Comparison of ENCODE assay signal across 27 mouse cellular contexts in the genomic region with DNA sequence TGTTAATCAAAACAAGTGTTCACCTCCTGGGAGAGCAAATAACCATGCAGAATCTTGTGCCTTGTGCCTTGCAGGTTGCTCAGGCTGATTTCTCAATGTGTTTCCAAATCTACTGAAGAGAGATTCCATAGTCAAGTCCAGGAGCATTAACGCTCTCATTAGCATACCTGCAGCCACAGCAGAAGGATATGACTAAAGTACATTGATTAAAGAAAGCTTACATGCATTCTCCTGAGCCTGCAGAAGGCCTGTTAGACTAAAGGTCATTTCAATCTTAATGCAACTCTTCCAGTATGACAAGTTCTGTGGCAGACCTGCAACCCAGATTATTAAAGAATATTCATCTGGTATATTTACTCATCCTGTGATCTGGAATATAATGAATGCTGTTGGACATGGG.
"Had no signal": no experiment of that assay in that cellular context is flagged by ENCODE, and none has a peak within 500 bp of the region (broad histone marks: within the 10 kb centered on the region; RNA-seq: fewer than 3 reads in every experiment).

No protein-coding gene starts in this region.

- H3K27me3 ChIP-seq: heart, embryonic 13.5 days; heart, embryonic 15.5 days; hindbrain, embryonic 12.5 days; kidney, embryonic 15.5 days; limb, embryonic 12.5 days; liver, embryonic 13.5 days had no signal

- H3K27ac ChIP-seq: gastrocnemius, adult 2 months; heart, adult 2 months; heart, embryonic 13.5 days; heart, embryonic 15.5 days; hindbrain, embryonic 10.5 days; hindbrain, embryonic 12.5 days; hindbrain, embryonic 14.5 days; kidney, embryonic 15.5 days; kidney, postnatal 0 days; left cerebral cortex, adult 2 months; limb, embryonic 10.5 days; limb, embryonic 12.5 days; liver, embryonic 13.5 days had no signal

- H3K4me1 ChIP-seq: hindbrain, embryonic 10.5 days; hindbrain, embryonic 12.5 days; liver, embryonic 13.5 days had no signal

- H3K9ac ChIP-seq: forebrain, postnatal 0 days; heart, embryonic 13.5 days; heart, embryonic 15.5 days; hindbrain, embryonic 12.5 days; hindbrain, embryonic 14.5 days; kidney, embryonic 15.5 days; limb, embryonic 12.5 days; liver, embryonic 13.5 days had no signal

- H3K9me3 ChIP-seq: heart, embryonic 13.5 days; heart, embryonic 15.5 days; hindbrain, embryonic 10.5 days; hindbrain, embryonic 12.5 days; kidney, embryonic 15.5 days; limb, embryonic 10.5 days; limb, embryonic 12.5 days; liver, embryonic 13.5 days had no signal

- H3K4me2 ChIP-seq: heart, embryonic 11.5 days; heart, embryonic 13.5 days; heart, embryonic 15.5 days; hindbrain, embryonic 12.5 days; hindbrain, embryonic 14.5 days; kidney, embryonic 15.5 days; limb, embryonic 12.5 days; liver, embryonic 11.5 days; liver, embryonic 13.5 days had no signal

- H3K4me3 ChIP-seq: gastrocnemius, adult 2 months; heart, adult 2 months; heart, embryonic 13.5 days; heart, embryonic 15.5 days; hindbrain, embryonic 10.5 days; hindbrain, embryonic 12.5 days; kidney, embryonic 15.5 days; left cerebral cortex, adult 2 months; limb, embryonic 10.5 days; limb, embryonic 12.5 days; liver, embryonic 13.5 days had no signal

- H3K36me3 ChIP-seq: heart, embryonic 15.5 days; hindbrain, embryonic 10.5 days; hindbrain, embryonic 12.5 days; kidney, embryonic 15.5 days; limb, embryonic 10.5 days; limb, embryonic 12.5 days; liver, embryonic 13.5 days had no signal

- ATAC-seq: forebrain, postnatal 0 days; hindbrain, embryonic 16.5 days; inflammation-experienced regulatory T-cells, adult 6 months had no signal

- DNase-seq: forebrain, postnatal 0 days; gastrocnemius, adult 2 months; gastrocnemius, postnatal 10 days; gastrocnemius, postnatal 25 days; heart, adult 2 months; heart, postnatal 4 days; kidney, adult 11 months; kidney, adult 2 months; kidney, adult 9 months; kidney, postnatal 14 days; kidney, postnatal 36 days; liver; liver, embryonic 13.5 days had no signal
